Mouse (Mus musculus): Measurements from ENCODE around the gene Majin.

Majin gene

GRCm38 (mm10) chr19:6226763-6227162 is 42.6 kb downstream of the Majin start:
- no peak for DNase-seq (ENCODE audit: extremely low spot score, low read depth, low spot score)

- DNase-seq (ENCODE audit: extremely low spot score, low read depth, low spot score) = no peak
These were observed 43.7 kb downstream of the Majin start for GRCm38 (mm10) chr19:6227864-6228263.

GRCm38 (mm10) chr19:6230411-6230810 is 46.2 kb downstream of the Majin start:
- DNase-seq (ENCODE audit: extremely low spot score, low read depth, low spot score) = no peak

- DNase-seq (ENCODE audit: extremely low spot score, low read depth, low spot score) = no peak
These were observed 46.8 kb downstream of the Majin start for GRCm38 (mm10) chr19:6231036-6231435.

GRCm38 (mm10) chr19:6233647-6234046 is 49.5 kb downstream of the Majin start:
- DNase-seq (ENCODE audit: extremely low spot score, low read depth, low spot score) = no peak

GRCm38 (mm10) chr19:6234337-6235083 is 50.3 kb downstream of the Majin start:
- DNase-seq (ENCODE audit: extremely low spot score, low read depth, low spot score) = no peak

- DNase-seq (ENCODE audit: extremely low spot score, low read depth, low spot score) = peak; percentile 52
These were observed 51.2 kb downstream of the Majin start, which contains the start of gene Ppp2r5b for GRCm38 (mm10) chr19:6235084-6236052. Ppp2r5b (minus strand) TSS chr19:6235872.

- peak; percentile 73 for DNase-seq (ENCODE audit: extremely low spot score, low read depth, low spot score)
These were observed 51.9 kb downstream of the Majin start for GRCm38 (mm10) chr19:6236053-6236441.

- no peak for DNase-seq (ENCODE audit: extremely low spot score, low read depth, low spot score)
These were observed 52.7 kb downstream of the Majin start for GRCm38 (mm10) chr19:6236842-6237241.

- no peak for DNase-seq (ENCODE audit: extremely low spot score, low read depth, low spot score)
These were observed 54.6 kb downstream of the Majin start for GRCm38 (mm10) chr19:6238740-6239139.

- no peak for DNase-seq (ENCODE audit: extremely low spot score, low read depth, low spot score)
These were observed 55.9 kb downstream of the Majin start for GRCm38 (mm10) chr19:6240136-6240535.

GRCm38 (mm10) chr19:6240725-6241124 is 56.5 kb downstream of the Majin start:
- DNase-seq (ENCODE audit: extremely low spot score, low read depth, low spot score) = no peak

- peak; percentile 99 for DNase-seq (ENCODE audit: extremely low spot score, low read depth, low spot score)
These were observed 57.3 kb downstream of the Majin start, which contains the start of gene Atg2a for GRCm38 (mm10) chr19:6241274-6242107. Atg2a (plus strand) TSS chr19:6241668.

- DNase-seq (ENCODE audit: extremely low spot score, low read depth, low spot score) = no peak
These were observed 58.1 kb downstream of the Majin start for GRCm38 (mm10) chr19:6242281-6242680.

GRCm38 (mm10) chr19:6243226-6243625 is 59.0 kb downstream of the Majin start:
- DNase-seq (ENCODE audit: extremely low spot score, low read depth, low spot score) = no peak

GRCm38 (mm10) chr19:6245806-6246205 is 61.6 kb downstream of the Majin start:
- no peak for DNase-seq (ENCODE audit: extremely low spot score, low read depth, low spot score)

GRCm38 (mm10) chr19:6247526-6248300 is 63.5 kb downstream of the Majin start:
- DNase-seq (ENCODE audit: extremely low spot score, low read depth, low spot score) = no peak

GRCm38 (mm10) chr19:6253021-6253420 is 68.8 kb downstream of the Majin start:
- DNase-seq (ENCODE audit: extremely low spot score, low read depth, low spot score) = no peak

GRCm38 (mm10) chr19:6260428-6260827 is 76.2 kb downstream of the Majin start:
- no peak for DNase-seq (ENCODE audit: extremely low spot score, low read depth, low spot score)

GRCm38 (mm10) chr19:6260946-6261345 is 76.8 kb downstream of the Majin start:
- no peak for DNase-seq (ENCODE audit: extremely low spot score, low read depth, low spot score)
